Mouse (Mus musculus) intestine, postnatal 0 days (tissue): ENCODE data around the gene Slc38a4. TPM values are rescaled to one million over a fixed set of nuclear protein-coding genes. Genes with fewer than 3 reads are reported as not detected.

ENCODE experiments used
- ATAC-seq: fragments of 200-750 bp; cut with Nextera tagmentation; 2 replicates; pipeline ENCODE4 v1.8.0; 2017; ENCODE audit warnings: mild to moderate bottlenecking, moderate TSS enrichment, moderate library complexity
- H3K27ac ChIP-seq: fragments of 300-500 bp; sonication (generic); 2 replicates; pipeline ENCODE4 v1.5.1; 2014; ENCODE audit warnings: mild to moderate bottlenecking, low read depth, low read length, moderate library complexity
- H3K27me3 ChIP-seq: fragments of 300-500 bp; sonication (generic); replicated peaks from 2 replicates; pipeline ENCODE4 v1.6.1; 2014; ENCODE audit warnings: low read length, mixed read lengths; ENCODE audit not compliant: control insufficient read depth, insufficient read depth
- H3K36me3 ChIP-seq: fragments of 300-500 bp; sonication (generic); 2 replicates; pipeline ENCODE4 v1.6.1; 2014; ENCODE audit warnings: mild to moderate bottlenecking, moderate library complexity; ENCODE audit not compliant: control insufficient read depth, insufficient read depth
- H3K4me1 ChIP-seq: fragments of 300-500 bp; sonication (generic); replicated peaks from 2 replicates; pipeline ENCODE4 v1.6.1; 2014; ENCODE audit warnings: antibody characterized with exemption, low read length, mixed read lengths; ENCODE audit not compliant: control insufficient read depth, insufficient read depth
- H3K4me2 ChIP-seq: fragments of 300-500 bp; sonication (generic); replicated peaks from 2 replicates; pipeline ENCODE4 v1.6.1; 2014; ENCODE audit warnings: low read depth, mild to moderate bottlenecking, moderate library complexity
- H3K4me3 ChIP-seq: fragments of 300-500 bp; sonication (generic); 2 replicates; pipeline ENCODE4 v1.5.1; 2014; ENCODE audit warnings: low read depth, low read length
- H3K9ac ChIP-seq: fragments of 300-500 bp; sonication (generic); 2 replicates; pipeline ENCODE4 v1.6.1; 2014; ENCODE audit warnings: mild to moderate bottlenecking, low read depth, low read length
- H3K9me3 ChIP-seq: fragments of 300-500 bp; sonication (generic); 2 replicates; pipeline ENCODE4 v1.6.1; 2016; ENCODE audit warnings: mixed run types; ENCODE audit not compliant: control insufficient read depth
- CTCF ChIP-seq: sonication (generic); IDR thresholded peaks from 2 replicates; pipeline ENCODE4 v1.5.1; 2016; ENCODE audit warnings: low read depth, mild to moderate bottlenecking, control low read depth, antibody characterized with exemption, moderate library complexity
- WGBS: fragments of 180-500 bp; shearing (Covaris S2); extraction: QIAGEN DNeasy Blood & Tissue Kit; methylation state at CpG from one replicate; pipeline ENCODE4 v1.1.7; 2014; 5-methylcytosine and 5-hydroxymethylcytosine counted together
- polyA plus RNA-seq: library from polyadenylated mRNA; unstranded; fragments of >200 nt; fragmentation: Nextera tagmentation; extraction: Ambion mirVana; gene quantifications from 2 replicates; pipeline ENCODE4 v1.2.1, GENCODE M21; 2015

The Slc38a4 gene
- polyA plus RNA-seq, 1 experiment from 2014 or later: 11.4 TPM

DNA sequence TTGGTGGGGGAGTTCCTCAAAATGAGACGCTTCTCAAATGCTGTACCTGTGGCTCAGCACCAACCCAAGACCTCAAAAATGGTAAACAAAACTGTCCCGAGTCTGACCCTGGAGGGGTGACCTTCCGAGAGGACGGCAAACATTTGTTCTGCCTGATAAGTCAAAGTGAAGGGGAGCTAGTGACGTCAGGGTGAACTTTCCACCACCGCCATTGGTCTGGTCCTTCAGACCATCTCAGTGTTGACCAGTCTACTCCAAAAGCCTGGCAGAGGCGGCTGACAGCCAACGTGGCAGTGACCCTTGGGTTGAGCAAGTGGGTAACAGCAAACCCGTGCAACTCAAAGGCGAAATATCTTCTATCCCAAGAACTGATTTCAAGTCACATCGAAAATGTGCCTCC, 27.1 kb downstream of the Slc38a4 start:
- no peak overlapping the region for H3K27ac ChIP-seq
- no peaks in the 10 kb centered on the region for H3K27me3 ChIP-seq
- no peaks in the 10 kb centered on the region for H3K36me3 ChIP-seq
- ATAC-seq: no peak
- H3K4me1 ChIP-seq: no peaks in the 10 kb centered on the region
- no peak overlapping the region for H3K4me3 ChIP-seq
- H3K9ac ChIP-seq: no peak overlapping the region
- no peak for TF ChIP-seq CTCF
- no peak overlapping the region for H3K4me2 ChIP-seq
- 55% methylated on average over 11 of the region's 11 CpGs for WGBS
- no peaks in the 10 kb centered on the region for H3K9me3 ChIP-seq

GRCm38 (mm10) chr15:97028046-97028634, 27.6 kb downstream of the Slc38a4 start:
- 38% methylated on average over 4 of the region's 4 CpGs for WGBS
- TF ChIP-seq CTCF: no peak
- no peaks in the 10 kb centered on the region for H3K36me3 ChIP-seq

DNA sequence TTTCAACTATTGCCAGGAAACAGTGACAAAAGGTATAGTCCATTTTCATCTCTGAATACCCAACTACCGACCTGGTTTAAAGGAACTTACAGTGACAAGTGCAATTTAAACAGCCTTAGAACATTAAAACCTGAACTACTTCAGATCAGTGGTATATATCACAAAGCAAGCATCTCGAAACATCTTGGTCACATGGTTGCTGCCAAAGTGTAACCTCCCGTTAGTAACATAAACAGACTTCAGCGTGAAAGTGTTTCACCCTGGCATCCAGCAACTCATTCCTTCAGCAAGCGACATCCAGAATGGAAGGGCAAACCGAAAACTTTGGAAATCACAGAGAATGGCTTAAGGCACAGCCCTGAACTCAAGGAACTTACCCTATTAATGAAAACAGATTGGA, 29.1 kb downstream of the Slc38a4 start:
- Histone ChIP-seq H3K9ac (no peak overlapping the region), H3K9me3 (no peaks in the 10 kb centered on the region), H3K36me3 (no peaks in the 10 kb centered on the region), H3K27me3 (no peaks in the 10 kb centered on the region), H3K4me2 (no peak overlapping the region), H3K27ac (no peak overlapping the region), H3K4me1 (no peaks in the 10 kb centered on the region), H3K4me3 (no peak overlapping the region)
- TF ChIP-seq CTCF: no peak
- 67% methylated on average over 6 of the region's 6 CpGs for WGBS
- no peak for ATAC-seq

More at GRCm38 (mm10) chr15:97028046-97028634, 27.6 kb downstream of the Slc38a4 start:
- no peak overlapping the region for H3K9ac ChIP-seq
- H3K4me2 ChIP-seq: no peak overlapping the region
- H3K27me3 ChIP-seq: no peaks in the 10 kb centered on the region
- H3K4me1 ChIP-seq: no peaks in the 10 kb centered on the region
- no peaks in the 10 kb centered on the region for H3K9me3 ChIP-seq
- no peak overlapping the region for H3K27ac ChIP-seq
- no peak overlapping the region for H3K4me3 ChIP-seq
- ATAC-seq: no peak

DNA sequence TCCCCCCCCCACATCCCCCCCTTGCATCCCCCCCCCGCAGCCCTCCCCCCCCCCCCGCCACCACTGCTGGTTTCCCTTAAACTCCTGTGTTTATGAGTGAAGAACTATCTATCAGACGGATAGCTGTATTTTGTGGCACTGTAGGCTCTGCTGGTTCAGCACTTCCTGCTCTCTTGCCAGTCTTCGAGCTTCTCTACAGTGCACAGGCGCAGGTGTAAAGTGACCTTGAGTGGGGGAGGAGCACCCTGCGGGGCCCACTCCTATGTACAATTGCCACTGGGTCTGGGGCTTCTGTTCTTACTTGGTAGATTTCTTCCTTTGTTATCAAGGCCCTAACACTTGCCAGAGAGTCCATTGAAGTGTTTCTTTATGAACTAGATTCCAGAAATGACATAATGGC, 33.0 kb downstream of the Slc38a4 start:
- Histone ChIP-seq H3K4me1 (no peaks in the 10 kb centered on the region), H3K4me3 (no peak overlapping the region), H3K36me3 (no peaks in the 10 kb centered on the region), H3K27me3 (no peaks in the 10 kb centered on the region), H3K27ac (no peak overlapping the region), H3K9ac (no peak overlapping the region), H3K9me3 (no peaks in the 10 kb centered on the region), H3K4me2 (no peak overlapping the region)
- 56% methylated on average over 6 of the region's 6 CpGs for WGBS
- no peak for ATAC-seq
- no peak for TF ChIP-seq CTCF

GRCm38 (mm10) chr15:97022213-97022612, 33.5 kb downstream of the Slc38a4 start:
- H3K4me1 ChIP-seq: no peaks in the 10 kb centered on the region
- no peak overlapping the region for H3K4me3 ChIP-seq
- H3K27ac ChIP-seq: no peak overlapping the region
- H3K27me3 ChIP-seq: no peaks in the 10 kb centered on the region
- no peaks in the 10 kb centered on the region for H3K9me3 ChIP-seq
- no peak overlapping the region for H3K9ac ChIP-seq
- no peak for ATAC-seq
- no peak for TF ChIP-seq CTCF
- no peaks in the 10 kb centered on the region for H3K36me3 ChIP-seq
- H3K4me2 ChIP-seq: no peak overlapping the region
- 90% methylated on average over 2 of the region's 2 CpGs for WGBS

- no peak overlapping the region for H3K4me2 ChIP-seq
- H3K4me3 ChIP-seq: no peak overlapping the region
- WGBS: 74% methylated on average over 6 of the region's 6 CpGs
- no peaks in the 10 kb centered on the region for H3K36me3 ChIP-seq
- ATAC-seq: no peak
- no peak overlapping the region for H3K9ac ChIP-seq
- H3K4me1 ChIP-seq: no peaks in the 10 kb centered on the region
- H3K9me3 ChIP-seq: no peaks in the 10 kb centered on the region
- no peaks in the 10 kb centered on the region for H3K27me3 ChIP-seq
- no peak overlapping the region for H3K27ac ChIP-seq
- TF ChIP-seq CTCF: no peak
These were observed 35.5 kb downstream of the Slc38a4 start for GRCm38 (mm10) chr15:97020221-97020620.

GRCm38 (mm10) chr15:97019323-97019722, 36.4 kb downstream of the Slc38a4 start:
- 43% methylated on average over 11 of the region's 11 CpGs for WGBS
- H3K4me2 ChIP-seq: peak overlapping the region; percentile 57
- H3K4me3 ChIP-seq: peak overlapping the region; percentile 21

More at GRCm38 (mm10) chr15:97019323-97019722, 36.4 kb downstream of the Slc38a4 start:
- no peak overlapping the region for H3K9ac ChIP-seq
- TF ChIP-seq CTCF: no peak
- no peaks in the 10 kb centered on the region for H3K9me3 ChIP-seq
- H3K4me1 ChIP-seq: no peaks in the 10 kb centered on the region
- ATAC-seq: no peak
- H3K36me3 ChIP-seq: no peaks in the 10 kb centered on the region
- no peaks in the 10 kb centered on the region for H3K27me3 ChIP-seq
- no peak overlapping the region for H3K27ac ChIP-seq
